Mouse (Mus musculus): ENCODE measurements around the gene Trim17. TPM values are rescaled to one million over a fixed set of nuclear protein-coding genes. Genes with fewer than 3 reads are reported as not detected.

The Trim17 gene
- polyA plus RNA-seq, 1 experiment from 2014 or later = 0.32 TPM

- H3K27me3 ChIP-seq (ENCODE audit: insufficient read depth, low read length) = no peaks in the 10 kb centered on the region
- H3K36me3 ChIP-seq (ENCODE audit: insufficient read depth, low read length) = no peaks in the 10 kb centered on the region
- H3K4me3 ChIP-seq (replicated peaks; ENCODE audit: low read depth, low read length) = no peak overlapping the region
- ATAC-seq (replicated peaks; ENCODE audit: low FRiP score, low read depth) = peak; percentile 52
- WGBS = 41% methylated on average over 6 of the region's 6 CpGs
- H3K4me2 ChIP-seq (ENCODE audit: low read length) = no peak overlapping the region
- no peak for TF ChIP-seq CTCF (IDR thresholded peaks at IDR 0.05; ENCODE audit: low read depth)
- peaks cover 20% of the 10 kb centered on the region for H3K4me1 ChIP-seq (replicated peaks; ENCODE audit: insufficient read depth, low read length)
- peak overlapping the region; percentile 88 for H3K27ac ChIP-seq
- H3K9me3 ChIP-seq (replicated peaks; ENCODE audit: low read length) = no peaks in the 10 kb centered on the region
- DNase-seq (ENCODE audit: low spot score) = peak; percentile 72
- H3K9ac ChIP-seq (ENCODE audit: low read depth, low read length) = no peak overlapping the region
Measured at GRCm38 (mm10) chr11:58969659-58970058, 15.2 kb downstream of the Trim17 start.

- Histone ChIP-seq H3K4me1 (replicated peaks; ENCODE audit: insufficient read depth, low read length) (peaks cover 17% of the 10 kb centered on the region), H3K4me3 (replicated peaks; ENCODE audit: low read depth, low read length) (no peak overlapping the region), H3K27ac (peak overlapping the region; percentile 88; the same call in 1 of the 2 replicates), H3K9me3 (replicated peaks; ENCODE audit: low read length) (no peaks in the 10 kb centered on the region), H3K9ac (ENCODE audit: low read depth, low read length) (no peak overlapping the region), H3K4me2 (ENCODE audit: low read length) (no peak overlapping the region), H3K27me3 (ENCODE audit: insufficient read depth, low read length) (no peaks in the 10 kb centered on the region), H3K36me3 (ENCODE audit: insufficient read depth, low read length) (no peaks in the 10 kb centered on the region)
- 90% methylated on average over 21 of the region's 21 CpGs for whole genome bisulfite sequencing
- ATAC-seq (replicated peaks; ENCODE audit: low FRiP score, low read depth) (no peak; the same call in 1 of the 2 replicates), DNase-seq (ENCODE audit: low spot score) (no peak)
- peak; percentile 24; the same call in 1 of the 2 replicates for TF ChIP-seq CTCF (IDR thresholded peaks at IDR 0.05; ENCODE audit: low read depth)
Measured at GRCm38 (mm10) chr11:58970831-58971530, 16.5 kb downstream of the Trim17 start.

DNA sequence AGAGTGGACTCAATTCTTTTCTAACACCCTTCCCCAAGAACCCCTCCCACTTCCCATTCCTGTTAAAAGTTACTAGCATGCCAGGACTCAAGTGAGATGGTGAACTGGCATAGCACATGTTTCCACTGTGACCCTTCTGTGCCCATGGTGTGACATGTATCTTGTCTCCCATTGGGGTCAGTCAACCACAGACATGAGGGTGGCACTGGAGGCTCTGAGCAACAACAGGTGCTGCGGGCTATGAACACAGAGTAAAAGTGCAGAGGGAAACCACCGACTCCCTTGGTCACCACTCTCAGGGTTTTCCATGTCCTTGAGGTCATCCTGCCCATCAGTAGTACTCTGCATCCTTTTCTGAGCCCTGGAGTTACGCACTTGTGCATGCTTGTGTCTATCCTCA lies 17.3 kb downstream of the Trim17 start:
- Histone ChIP-seq H3K27ac (no peak overlapping the region), H3K27me3 (ENCODE audit: insufficient read depth, low read length) (no peaks in the 10 kb centered on the region), H3K4me1 (replicated peaks; ENCODE audit: insufficient read depth, low read length) (peaks cover 17% of the 10 kb centered on the region), H3K4me2 (ENCODE audit: low read length) (no peak overlapping the region), H3K9me3 (replicated peaks; ENCODE audit: low read length) (no peaks in the 10 kb centered on the region), H3K36me3 (ENCODE audit: insufficient read depth, low read length) (no peaks in the 10 kb centered on the region), H3K4me3 (replicated peaks; ENCODE audit: low read depth, low read length) (no peak overlapping the region), H3K9ac (ENCODE audit: low read depth, low read length) (no peak overlapping the region)
- no peak for TF ChIP-seq CTCF (IDR thresholded peaks at IDR 0.05; ENCODE audit: low read depth)
- no peak for DNase-seq (ENCODE audit: low spot score)
- 92% methylated on average over 3 of the region's 3 CpGs for WGBS
- ATAC-seq (replicated peaks; ENCODE audit: low FRiP score, low read depth) = no peak

- Histone ChIP-seq H3K9me3 (replicated peaks; ENCODE audit: low read length) (no peaks in the 10 kb centered on the region), H3K4me2 (ENCODE audit: low read length) (no peak overlapping the region), H3K27ac (no peak overlapping the region), H3K27me3 (ENCODE audit: insufficient read depth, low read length) (no peaks in the 10 kb centered on the region), H3K36me3 (ENCODE audit: insufficient read depth, low read length) (no peaks in the 10 kb centered on the region), H3K4me1 (replicated peaks; ENCODE audit: insufficient read depth, low read length) (peaks cover 20% of the 10 kb centered on the region), H3K4me3 (replicated peaks; ENCODE audit: low read depth, low read length) (no peak overlapping the region), H3K9ac (ENCODE audit: low read depth, low read length) (no peak overlapping the region)
- TF ChIP-seq CTCF (IDR thresholded peaks at IDR 0.05; ENCODE audit: low read depth) = no peak
- DNase-seq (ENCODE audit: low spot score) (no peak), ATAC-seq (replicated peaks; ENCODE audit: low FRiP score, low read depth) (no peak)
- whole genome bisulfite sequencing = 95% methylated on average over 3 of the region's 3 CpGs
Measured at GRCm38 (mm10) chr11:58974414-58974813, 19.9 kb downstream of the Trim17 start.

GRCm38 (mm10) chr11:58977150-58977549 lies 22.7 kb downstream of the Trim17 start:
- WGBS = under 1% methylated on average over 29 of the region's 29 CpGs
- H3K27me3 ChIP-seq (ENCODE audit: insufficient read depth, low read length) = no peaks in the 10 kb centered on the region
- peaks cover 24% of the 10 kb centered on the region; the same call in 1 of the 2 replicates for H3K4me1 ChIP-seq (replicated peaks; ENCODE audit: insufficient read depth, low read length)
- no peak for TF ChIP-seq CTCF (IDR thresholded peaks at IDR 0.05; ENCODE audit: low read depth)
- DNase-seq (ENCODE audit: low spot score) (peak; percentile 42), ATAC-seq (replicated peaks; ENCODE audit: low FRiP score, low read depth) (0 out of 2 replicates have a peak, but pooled peaks have one; percentile 18)
- H3K27ac ChIP-seq = peak overlapping the region; percentile 91
- H3K4me3 ChIP-seq (replicated peaks; ENCODE audit: low read depth, low read length) = peak overlapping the region; percentile 67
- H3K9ac ChIP-seq (ENCODE audit: low read depth, low read length) = peak overlapping the region; percentile 90
- H3K4me2 ChIP-seq (ENCODE audit: low read length) = peak overlapping the region; percentile 95
- H3K9me3 ChIP-seq (replicated peaks; ENCODE audit: low read length) = no peaks in the 10 kb centered on the region
- 0 out of 2 replicates have a peak, but pooled peaks cover 2% of the 10 kb centered on the region for H3K36me3 ChIP-seq (ENCODE audit: insufficient read depth, low read length)

- ATAC-seq (replicated peaks; ENCODE audit: low FRiP score, low read depth) (peak; percentile 5; the same call in 1 of the 2 replicates), DNase-seq (ENCODE audit: low spot score) (no peak)
- Histone ChIP-seq H3K4me2 (ENCODE audit: low read length) (peak overlapping the region; percentile 95), H3K4me3 (replicated peaks; ENCODE audit: low read depth, low read length) (peak overlapping the region; percentile 67), H3K9ac (ENCODE audit: low read depth, low read length) (peak overlapping the region; percentile 90), H3K4me1 (replicated peaks; ENCODE audit: insufficient read depth, low read length) (peaks cover 24% of the 10 kb centered on the region; the same call in 1 of the 2 replicates), H3K27ac (peak overlapping the region; percentile 91), H3K27me3 (ENCODE audit: insufficient read depth, low read length) (no peaks in the 10 kb centered on the region), H3K36me3 (ENCODE audit: insufficient read depth, low read length) (peaks cover 7% of the 10 kb centered on the region; the same call in 1 of the 2 replicates), H3K9me3 (replicated peaks; ENCODE audit: low read length) (no peaks in the 10 kb centered on the region)
- WGBS = under 1% methylated on average over 21 of the region's 21 CpGs
- no peak for TF ChIP-seq CTCF (IDR thresholded peaks at IDR 0.05; ENCODE audit: low read depth)
Measured at GRCm38 (mm10) chr11:58977607-58978026, 23.1 kb downstream of the Trim17 start.

All from kidney, postnatal 0 days (tissue).